Comparison of ENCODE assay signal across 16 mouse cellular contexts in the genomic region with DNA sequence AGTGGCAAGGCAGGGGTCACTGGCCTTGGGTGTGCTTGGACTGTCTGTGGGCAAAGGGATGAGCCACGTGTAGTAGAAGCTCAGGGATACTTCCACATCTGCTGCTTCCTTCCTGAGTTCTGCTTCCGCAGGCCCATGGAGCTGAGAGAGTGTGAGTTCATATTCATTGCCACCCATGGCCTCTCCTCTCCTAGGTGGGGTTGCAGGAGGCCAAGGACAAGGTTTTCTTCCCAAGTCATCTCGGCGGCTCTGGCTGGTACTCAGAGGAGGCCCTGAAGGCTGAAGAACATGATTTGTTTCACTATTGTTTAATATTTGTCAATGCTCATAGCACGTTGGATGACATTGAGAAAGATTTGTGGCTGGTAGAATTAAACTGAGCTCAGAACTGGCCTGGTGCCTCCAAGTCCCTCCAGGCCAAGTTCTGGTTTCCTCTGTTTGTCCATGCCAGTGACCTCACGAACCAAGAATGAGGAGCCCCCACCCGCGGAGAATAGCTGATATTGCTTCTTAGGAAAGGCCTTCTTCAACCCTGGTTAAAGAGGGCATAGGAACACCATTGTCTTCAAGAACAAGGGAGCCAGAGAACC.
DNase-seq lines count a peak whose midpoint lies in the region; ATAC-seq lines count a peak whose summit lies in the region.
"Had no signal": no experiment of that assay in that cellular context is flagged by ENCODE, and none has a peak within 500 bp of the region (broad histone marks: within the 10 kb centered on the region; RNA-seq: fewer than 3 reads in every experiment).

No protein-coding gene starts in this region.

- H3K27me3 ChIP-seq in hindbrain, embryonic 16.5 days (replicated peaks; ENCODE audit: control insufficient read depth, insufficient read depth, low read length): 0 out of 2 replicates have a peak, but pooled peaks cover 1% of the 10 kb centered on the region

- intact Hi-C loops in gastrocnemius, postnatal 14 days (cut with DNase I; ENCODE audit: low total_unique reads): no loop called here

- no peak overlapping the region for H3K4me3 ChIP-seq in hindbrain, embryonic 16.5 days (ENCODE audit: low read length)
- H3K4me3 ChIP-seq: embryonic facial prominence, embryonic 13.5 days; forebrain, embryonic 13.5 days; limb, embryonic 13.5 days; neural tube, embryonic 12.5 days had no signal

- WGBS in hindbrain, embryonic 16.5 days: 84% methylated on average over 8 of the region's 8 CpGs

- no peak overlapping the region for H3K9ac ChIP-seq in hindbrain, embryonic 16.5 days (ENCODE audit: low read depth, low read length)
- H3K9ac ChIP-seq: embryonic facial prominence, embryonic 13.5 days; forebrain, embryonic 13.5 days; limb, embryonic 13.5 days; neural tube, embryonic 12.5 days had no signal

- no peaks in the 10 kb centered on the region for H3K36me3 ChIP-seq in hindbrain, embryonic 16.5 days (ENCODE audit: control insufficient read depth, insufficient read depth, low read length)
- H3K36me3 ChIP-seq: embryonic facial prominence, embryonic 13.5 days; limb, embryonic 13.5 days; neural tube, embryonic 12.5 days had no signal

- H3K27ac ChIP-seq in hindbrain, embryonic 16.5 days (ENCODE audit: low read depth, low read length): no peak overlapping the region
- H3K27ac ChIP-seq: embryonic facial prominence, embryonic 13.5 days; forebrain, embryonic 13.5 days; limb, embryonic 13.5 days; neural tube, embryonic 12.5 days had no signal

- DNase-seq in ovary, postnatal 36 days (ENCODE audit: low spot score): peak; percentile 33
- no peak for DNase-seq in ovary, postnatal 10 days (ENCODE audit: low spot score)
- DNase-seq in gastrocnemius, postnatal 14 days: peak; percentile 30
- DNase-seq in kidney, postnatal 10 days: peak; percentile 47
- DNase-seq in skeletal muscle tissue, adult 2 months (ENCODE audit: low read depth, low spot score): peak; percentile 54
- DNase-seq: cerebellum, adult 8-10 months; midbrain, embryonic 14.5 days; right cerebral cortex, postnatal 14 days; thymus, postnatal 4 days had no signal

- no peaks in the 10 kb centered on the region for H3K4me1 ChIP-seq in hindbrain, embryonic 16.5 days (ENCODE audit: control insufficient read depth, insufficient read depth, low read depth, low read length)
- H3K4me1 ChIP-seq: forebrain, embryonic 13.5 days; neural tube, embryonic 12.5 days had no signal

- H3K9me3 ChIP-seq in hindbrain, embryonic 16.5 days (ENCODE audit: control insufficient read depth, low read length): no peaks in the 10 kb centered on the region
- H3K9me3 ChIP-seq: embryonic facial prominence, embryonic 13.5 days; forebrain, embryonic 13.5 days; limb, embryonic 13.5 days; neural tube, embryonic 12.5 days had no signal

- no peak overlapping the region for H3K4me2 ChIP-seq in hindbrain, embryonic 16.5 days (ENCODE audit: low read length)
- H3K4me2 ChIP-seq: embryonic facial prominence, embryonic 13.5 days; forebrain, embryonic 13.5 days; limb, embryonic 13.5 days; neural tube, embryonic 12.5 days had no signal

- no peak for ATAC-seq in erythroblast, adult 5-6 weeks (replicated peaks; ENCODE audit: low FRiP score, poor library complexity, severe bottlenecking)
- ATAC-seq in hindbrain, embryonic 16.5 days: no peak
- ATAC-seq: forebrain, embryonic 13.5 days; intestine, embryonic 16.5 days had no signal
